Mouse (Mus musculus): ENCODE results near the gene March6. TPM values are rescaled to one million over a fixed set of nuclear protein-coding genes. Genes with fewer than 3 reads are reported as not detected.

The March6 gene
- polyA plus RNA-seq, 1 experiment: 46.6 TPM

GRCm38 (mm10) chr15:31407490-31407889 is 123.4 kb downstream of the March6 start:
- DNase-seq: peak; percentile 96
- 32% methylated on average over 4 of the region's 4 CpGs for WGBS

GRCm38 (mm10) chr15:31406881-31407280 is 124.0 kb downstream of the March6 start:
- peak overlapping the region; percentile 98 for H3K27ac ChIP-seq (ENCODE audit: insufficient read depth, low read depth, low read length)
- no peaks in the 10 kb centered on the region for H3K36me3 ChIP-seq (ENCODE audit: control insufficient read depth, insufficient read depth, low read length)
- peak; percentile 87 for DNase-seq
- no peaks in the 10 kb centered on the region for H3K27me3 ChIP-seq (replicated peaks; ENCODE audit: control insufficient read depth, insufficient read depth, low read length)
- H3K4me1 ChIP-seq (ENCODE audit: control insufficient read depth, insufficient read depth, low read length): peaks cover 34% of the 10 kb centered on the region
- H3K4me3 ChIP-seq (ENCODE audit: insufficient read depth, low read depth, low read length): no peak overlapping the region
- TF ChIP-seq POLR2A (IDR thresholded peaks at IDR 0.05; ENCODE audit: low read depth, low read length) (no peak), CTCF (conservative IDR thresholded peaks at IDR 0.05; ENCODE audit: insufficient read depth, insufficient read length, low read depth, low read length) (no peak)
- 51% methylated on average over 5 of the region's 5 CpGs for WGBS

More at GRCm38 (mm10) chr15:31407490-31407889, 123.4 kb downstream of the March6 start:
- Histone ChIP-seq H3K36me3 (ENCODE audit: control insufficient read depth, insufficient read depth, low read length) (no peaks in the 10 kb centered on the region), H3K27ac (ENCODE audit: insufficient read depth, low read depth, low read length) (peak overlapping the region; percentile 98), H3K27me3 (replicated peaks; ENCODE audit: control insufficient read depth, insufficient read depth, low read length) (no peaks in the 10 kb centered on the region), H3K4me1 (ENCODE audit: control insufficient read depth, insufficient read depth, low read length) (peaks cover 34% of the 10 kb centered on the region), H3K4me3 (ENCODE audit: insufficient read depth, low read depth, low read length) (no peak overlapping the region)
- TF ChIP-seq POLR2A (IDR thresholded peaks at IDR 0.05; ENCODE audit: low read depth, low read length): no peak
- TF ChIP-seq CTCF (conservative IDR thresholded peaks at IDR 0.05; ENCODE audit: insufficient read depth, insufficient read length, low read depth, low read length): no peak

Other genes starting within 250 kb of the March6 start
- gene Ankrd33b, start 163.3 kb downstream of the March6 start, polyA plus RNA-seq (2012; rRNA removed): 21.8 and 26.9 TPM in 2 replicates
- 5.6 and 6.9 TPM in 2 replicates for gene Ropn1l, start 77.3 kb downstream of the March6 start, polyA plus RNA-seq (2012; rRNA removed)
- 343 and 361 TPM in 2 replicates for gene Cmbl, start 34.3 kb upstream of the March6 start, polyA plus RNA-seq (2012; rRNA removed)
- gene Cct5, start 70.8 kb upstream of the March6 start, polyA plus RNA-seq (2012; rRNA removed): 87.3 and 102 TPM in 2 replicates
- gene Fam173b, start 70.8 kb upstream of the March6 start, polyA plus RNA-seq (2012; rRNA removed): 10.8 and 13.6 TPM in 2 replicates

Measured in kidney, adult 2 months (tissue).